Mouse (Mus musculus) cortical plate, adult 2 months (tissue): Measurements from ENCODE around the gene Rac1.

Experiments
- CTCF ChIP-seq: fragments of 200-500 bp; IDR thresholded peaks from 2 replicates; pipeline ENCODE4 v1.5.1; 2011; ENCODE audit warnings: mild to moderate bottlenecking, control low read depth, low read length; ENCODE audit not compliant: insufficient read depth; ENCODE audit errors: extremely low read depth
- POLR2A ChIP-seq: fragments of 200-500 bp; IDR thresholded peaks from 2 replicates; pipeline ENCODE4 v1.6.1; 2011; ENCODE audit warnings: mild to moderate bottlenecking, low read length, control low read depth; ENCODE audit not compliant: insufficient read depth; ENCODE audit errors: extremely low read depth

DNA sequence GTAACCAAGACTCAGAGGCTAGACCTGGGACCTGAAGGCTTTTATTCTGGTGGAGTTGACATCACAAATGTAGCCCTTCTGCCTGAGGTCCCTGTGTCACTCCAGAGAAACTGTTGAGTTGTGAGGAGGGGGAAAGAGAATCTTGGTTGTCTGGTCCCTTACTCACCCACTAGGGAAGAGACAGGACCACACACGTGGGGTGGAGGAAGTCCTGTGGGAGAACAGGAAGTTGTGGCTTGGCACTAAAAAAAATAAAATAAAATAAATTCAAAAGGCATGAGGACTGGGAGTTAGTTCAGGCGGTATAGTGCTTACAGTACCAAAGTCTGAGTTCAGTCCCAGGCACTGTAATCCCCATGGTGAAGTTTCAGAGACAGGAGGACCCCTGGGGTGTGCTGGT is 9.2 kb upstream of the Rac1 start:
- TF ChIP-seq CTCF: no peak
- TF ChIP-seq POLR2A: no peak
